Mouse (Mus musculus): ENCODE measurements around the gene Chrd. TPM values are rescaled to one million over a fixed set of nuclear protein-coding genes. Genes with fewer than 3 reads are reported as not detected.

Gene Chrd
- polyA plus RNA-seq, 1 experiment, result 7.2 TPM

DNA sequence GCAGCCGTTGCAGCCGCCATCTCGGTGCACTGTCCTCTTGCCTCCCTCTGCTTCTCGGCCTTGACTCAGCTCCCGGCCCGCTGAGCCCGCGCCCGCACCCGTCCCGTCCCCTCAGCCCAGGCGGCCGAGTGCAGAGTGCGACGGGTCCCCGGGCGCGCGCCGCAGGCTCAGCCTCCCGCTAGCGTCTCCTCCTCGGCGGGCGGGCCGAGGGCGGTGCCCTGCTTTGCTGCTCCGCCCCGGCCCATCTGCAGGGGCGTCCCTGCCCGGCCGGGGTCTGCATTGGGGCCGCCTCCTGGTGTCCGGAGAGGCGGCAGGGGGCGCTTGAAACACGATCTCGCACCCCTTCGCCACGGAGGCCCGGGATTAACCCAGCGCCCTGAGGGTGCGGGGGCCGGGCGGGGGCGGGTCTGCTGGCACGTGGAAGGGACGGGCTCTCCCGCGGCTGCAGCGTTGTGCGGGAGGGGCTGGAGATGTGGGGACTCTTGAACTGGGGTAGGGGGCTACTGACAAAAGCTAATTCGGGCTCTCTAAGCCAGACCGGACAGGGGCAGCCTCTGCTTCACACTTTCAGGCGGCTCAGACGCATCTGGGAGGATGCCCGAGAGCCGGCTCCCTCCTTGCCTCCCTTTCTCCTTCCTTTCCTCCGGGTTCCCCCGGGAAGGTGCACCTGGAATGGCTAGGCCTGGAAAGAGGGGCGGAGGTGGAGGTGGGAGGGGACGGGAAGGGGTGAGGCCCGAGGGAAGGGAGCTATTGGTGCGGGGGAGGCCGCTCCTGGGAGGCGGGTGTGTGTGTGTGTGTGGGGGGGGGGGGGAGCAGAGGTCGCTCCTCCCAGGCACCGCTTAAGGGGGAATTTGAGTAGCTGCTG is 16.7 kb upstream of the Chrd start:
- peak overlapping the region; percentile 96 for H3K27ac ChIP-seq (ENCODE audit: insufficient read depth, low read depth, low read length)
- no peaks in the 10 kb centered on the region for H3K27me3 ChIP-seq (replicated peaks; ENCODE audit: control insufficient read depth, insufficient read depth, low read length)
- H3K4me3 ChIP-seq (ENCODE audit: insufficient read depth, low read depth, low read length), result peak overlapping the region; percentile 51
- no peaks in the 10 kb centered on the region for H3K36me3 ChIP-seq (ENCODE audit: control insufficient read depth, insufficient read depth, low read length)
- under 1% methylated on average over 68 of the region's 68 CpGs for WGBS
- TF ChIP-seq CTCF (conservative IDR thresholded peaks at IDR 0.05; ENCODE audit: insufficient read depth, insufficient read length, low read depth, low read length), result no peak
- no peak for TF ChIP-seq POLR2A (IDR thresholded peaks at IDR 0.05; ENCODE audit: low read depth, low read length)
- peaks cover 6% of the 10 kb centered on the region; the same call in 1 of the 2 replicates for H3K4me1 ChIP-seq (ENCODE audit: control insufficient read depth, insufficient read depth, low read length)
- DNase-seq, result peak; percentile 88

DNA sequence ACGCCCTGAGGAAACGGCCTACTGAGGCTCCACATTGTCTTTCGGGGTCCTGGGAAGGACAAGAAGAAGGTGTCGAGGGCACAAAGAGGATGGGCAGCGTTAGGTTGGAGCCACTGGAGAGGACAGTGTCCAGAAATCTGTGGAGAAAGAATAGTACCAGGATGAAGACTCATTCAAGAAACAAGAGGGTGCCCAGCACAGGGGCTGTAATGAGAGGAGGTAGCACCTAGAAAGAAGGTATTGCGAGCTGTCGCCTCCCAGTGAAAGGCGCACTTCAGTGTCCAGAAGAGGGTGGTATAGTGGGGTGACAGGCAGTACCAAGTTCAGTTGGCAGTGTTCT is 16.1 kb upstream of the Chrd start:
- TF ChIP-seq CTCF (conservative IDR thresholded peaks at IDR 0.05; ENCODE audit: insufficient read depth, insufficient read length, low read depth, low read length), result 0 out of 2 replicates have a peak, but pooled peaks have one; percentile 9
- TF ChIP-seq POLR2A (IDR thresholded peaks at IDR 0.05; ENCODE audit: low read depth, low read length), result no peak
- WGBS, result 2% methylated on average over 8 of the region's 8 CpGs
- Histone ChIP-seq H3K27me3 (replicated peaks; ENCODE audit: control insufficient read depth, insufficient read depth, low read length) (no peaks in the 10 kb centered on the region), H3K4me3 (ENCODE audit: insufficient read depth, low read depth, low read length) (peak overlapping the region; percentile 51), H3K36me3 (ENCODE audit: control insufficient read depth, insufficient read depth, low read length) (no peaks in the 10 kb centered on the region), H3K27ac (ENCODE audit: insufficient read depth, low read depth, low read length) (peak overlapping the region; percentile 96), H3K4me1 (ENCODE audit: control insufficient read depth, insufficient read depth, low read length) (peaks cover 6% of the 10 kb centered on the region; the same call in 1 of the 2 replicates)
- no peak for DNase-seq

DNA sequence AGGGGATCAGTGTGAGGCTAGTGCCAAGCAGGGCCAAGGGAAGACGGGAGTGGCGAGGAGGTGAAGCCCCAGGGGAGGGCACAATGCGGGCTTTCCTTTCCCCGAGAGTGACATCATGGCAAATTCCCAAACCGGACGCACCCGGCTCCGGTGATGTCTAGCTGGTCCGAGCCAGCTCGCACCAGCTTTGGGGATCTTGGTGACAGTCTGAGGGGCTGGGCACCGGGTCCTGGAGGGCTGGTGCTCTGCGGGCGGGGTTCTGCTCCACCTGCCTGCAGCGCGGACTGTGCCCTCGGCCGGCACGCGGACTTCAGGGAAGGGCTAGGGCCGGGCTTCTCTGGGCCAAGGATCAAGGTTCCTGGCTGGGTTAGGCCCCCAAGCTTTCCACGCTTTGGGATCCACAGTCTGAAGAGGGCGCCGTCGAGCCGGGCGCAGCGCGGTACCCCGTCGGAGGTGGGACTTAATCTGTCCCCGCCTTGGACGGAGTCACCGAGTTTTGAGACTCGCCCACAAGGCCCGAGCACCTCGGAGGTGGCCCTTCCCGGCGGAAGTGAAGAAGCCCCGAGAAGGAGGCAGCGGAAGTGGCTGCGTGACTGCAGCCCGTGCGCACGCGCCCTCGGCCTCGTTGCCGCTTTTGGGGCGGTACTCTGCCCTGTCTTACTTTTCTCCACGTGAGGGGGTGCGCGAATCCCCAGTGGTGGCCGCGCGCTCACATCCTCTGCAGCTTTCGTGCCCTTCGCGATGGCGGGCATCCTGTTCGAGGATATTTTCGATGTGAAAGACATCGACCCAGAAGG is 15.5 kb upstream of the Chrd start, which contains the start of the genes Polr2h and Clcn2:
Gene Polr2h, plus strand, starts transcription at position 485 of the 797 bp plus-strand sequence.
Gene Clcn2, minus strand, starts transcription at position 566 of the 797 bp plus-strand sequence.
- H3K27me3 ChIP-seq (replicated peaks; ENCODE audit: control insufficient read depth, insufficient read depth, low read length), result no peaks in the 10 kb centered on the region
- H3K4me1 ChIP-seq (ENCODE audit: control insufficient read depth, insufficient read depth, low read length), result peaks cover 6% of the 10 kb centered on the region; the same call in 1 of the 2 replicates
- H3K27ac ChIP-seq (ENCODE audit: insufficient read depth, low read depth, low read length), result peak within 1 kb of the TSS; percentile 96
- WGBS, result under 1% methylated on average over 62 of the region's 62 CpGs
- TF ChIP-seq CTCF (conservative IDR thresholded peaks at IDR 0.05; ENCODE audit: insufficient read depth, insufficient read length, low read depth, low read length) (peak; percentile 65), POLR2A (IDR thresholded peaks at IDR 0.05; ENCODE audit: low read depth, low read length) (peak; percentile 5)
- peak; percentile 99 for DNase-seq
- no peaks in the 10 kb centered on the region for H3K36me3 ChIP-seq (ENCODE audit: control insufficient read depth, insufficient read depth, low read length)
- peak within 1 kb of the TSS; percentile 75 for H3K4me3 ChIP-seq (ENCODE audit: insufficient read depth, low read depth, low read length)

DNA sequence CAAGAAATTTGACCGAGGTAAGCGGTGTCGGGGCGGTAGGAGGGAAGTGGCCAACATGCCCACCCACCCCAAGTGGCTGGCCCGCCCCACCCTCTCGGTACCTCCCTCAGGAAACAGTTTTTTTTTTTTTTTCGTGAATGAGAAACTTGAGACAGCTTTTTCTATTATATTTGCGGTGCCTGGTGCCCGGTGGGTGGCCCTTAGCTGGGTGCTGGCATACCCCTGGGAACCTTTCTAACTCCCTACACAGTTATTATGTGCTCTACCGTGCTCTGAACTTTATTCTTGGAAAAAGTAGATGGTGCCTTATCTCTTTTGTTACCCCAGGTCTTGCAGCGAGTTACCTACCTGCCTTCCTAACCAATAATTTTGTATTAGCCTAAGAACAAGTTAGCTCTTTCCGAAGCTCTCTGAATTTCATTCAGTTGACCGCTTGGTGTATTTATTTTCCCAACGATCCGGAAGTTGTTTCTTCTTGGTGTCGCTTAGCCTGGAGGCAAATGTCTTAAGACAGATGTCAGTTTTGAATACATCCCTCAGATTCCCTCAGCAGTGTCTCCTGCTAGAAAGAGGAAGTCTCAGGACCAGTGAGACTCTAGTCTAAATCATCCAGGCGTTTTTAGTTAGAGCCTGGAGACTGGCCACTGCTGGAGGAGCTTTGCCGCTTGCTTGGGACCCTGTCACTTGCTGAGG is 14.8 kb upstream of the Chrd start:
- TF ChIP-seq POLR2A (IDR thresholded peaks at IDR 0.05; ENCODE audit: low read depth, low read length) (no peak), CTCF (conservative IDR thresholded peaks at IDR 0.05; ENCODE audit: insufficient read depth, insufficient read length, low read depth, low read length) (no peak)
- peak overlapping the region; percentile 75 for H3K4me3 ChIP-seq (ENCODE audit: insufficient read depth, low read depth, low read length)
- H3K4me1 ChIP-seq (ENCODE audit: control insufficient read depth, insufficient read depth, low read length), result peaks cover 6% of the 10 kb centered on the region; the same call in 1 of the 2 replicates
- H3K27me3 ChIP-seq (replicated peaks; ENCODE audit: control insufficient read depth, insufficient read depth, low read length), result no peaks in the 10 kb centered on the region
- no peaks in the 10 kb centered on the region for H3K36me3 ChIP-seq (ENCODE audit: control insufficient read depth, insufficient read depth, low read length)
- no peak for DNase-seq
- WGBS, result 1% methylated on average over 18 of the region's 18 CpGs
- peak overlapping the region; percentile 83 for H3K27ac ChIP-seq (ENCODE audit: insufficient read depth, low read depth, low read length)

DNA sequence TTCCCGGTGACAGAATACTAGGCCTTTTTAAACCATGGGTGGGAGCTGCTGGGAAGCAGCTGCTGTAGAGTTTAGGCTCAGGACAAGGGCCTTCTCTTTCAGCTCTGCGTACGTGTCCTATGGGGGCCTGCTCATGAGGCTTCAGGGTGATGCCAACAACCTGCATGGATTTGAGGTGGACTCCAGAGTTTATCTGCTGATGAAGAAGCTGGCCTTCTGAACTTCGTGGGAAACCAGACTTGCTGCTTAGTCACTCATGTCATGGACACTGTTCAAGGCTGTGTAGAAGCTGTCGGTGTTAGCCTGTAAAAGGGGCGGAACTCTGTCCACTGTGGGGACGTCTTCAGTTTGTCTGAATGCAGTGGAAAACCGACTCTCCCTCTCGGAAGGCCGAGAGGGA is 11.1 kb upstream of the Chrd start:
- no peak for DNase-seq
- Histone ChIP-seq H3K27me3 (replicated peaks; ENCODE audit: control insufficient read depth, insufficient read depth, low read length) (no peaks in the 10 kb centered on the region), H3K4me1 (ENCODE audit: control insufficient read depth, insufficient read depth, low read length) (no peaks in the 10 kb centered on the region; the same call in 1 of the 2 replicates), H3K4me3 (ENCODE audit: insufficient read depth, low read depth, low read length) (no peak overlapping the region), H3K27ac (ENCODE audit: insufficient read depth, low read depth, low read length) (no peak overlapping the region), H3K36me3 (ENCODE audit: control insufficient read depth, insufficient read depth, low read length) (no peaks in the 10 kb centered on the region)
- TF ChIP-seq POLR2A (IDR thresholded peaks at IDR 0.05; ENCODE audit: low read depth, low read length) (no peak), CTCF (conservative IDR thresholded peaks at IDR 0.05; ENCODE audit: insufficient read depth, insufficient read length, low read depth, low read length) (no peak)
- WGBS, result 88% methylated on average over 10 of the region's 10 CpGs

DNA sequence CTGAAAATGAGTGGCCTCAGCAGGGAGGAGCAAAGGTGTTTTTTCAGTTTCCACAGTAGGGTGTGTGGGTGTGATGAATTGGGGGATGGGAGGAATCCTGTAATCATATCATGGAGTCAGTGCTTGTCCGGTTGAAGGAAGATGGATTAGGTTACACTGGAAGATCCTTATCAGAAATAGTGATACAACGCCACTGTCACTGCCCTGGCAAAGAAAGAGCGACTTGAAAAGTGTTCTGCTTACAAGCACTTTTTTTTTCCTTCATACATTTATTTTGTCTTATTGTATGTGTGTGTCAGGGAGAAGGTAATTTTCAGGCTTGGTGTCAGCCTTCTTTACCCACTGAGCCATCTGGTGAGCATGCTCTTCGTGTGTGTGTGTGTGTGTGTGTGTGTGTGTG is 10.2 kb upstream of the Chrd start:
- Histone ChIP-seq H3K27me3 (replicated peaks; ENCODE audit: control insufficient read depth, insufficient read depth, low read length) (no peaks in the 10 kb centered on the region), H3K4me3 (ENCODE audit: insufficient read depth, low read depth, low read length) (no peak overlapping the region), H3K27ac (ENCODE audit: insufficient read depth, low read depth, low read length) (no peak overlapping the region), H3K4me1 (ENCODE audit: control insufficient read depth, insufficient read depth, low read length) (no peaks in the 10 kb centered on the region), H3K36me3 (ENCODE audit: control insufficient read depth, insufficient read depth, low read length) (no peaks in the 10 kb centered on the region)
- DNase-seq, result no peak
- WGBS, result 79% methylated on average over 4 of the region's 4 CpGs
- no peak for TF ChIP-seq CTCF (conservative IDR thresholded peaks at IDR 0.05; ENCODE audit: insufficient read depth, insufficient read length, low read depth, low read length)

Data from kidney, adult 2 months (tissue).